Mouse (Mus musculus) stomach, postnatal 0 days (tissue): ENCODE results near the gene Trnt1. TPM values are rescaled to one million over a fixed set of nuclear protein-coding genes. Genes with fewer than 3 reads are reported as not detected.
A peak's percentile ranks its signal among the peaks of the same experiment; 100 is the strongest.

ENCODE experiments used
- ATAC-seq: fragments of 200-750 bp; cut with Nextera tagmentation; 2 replicates; pipeline ENCODE4 v1.8.0; 2017; ENCODE audit not compliant: low FRiP score, low TSS enrichment
- DNase-seq: peaks from one replicate; pipeline ENCODE4 v3.0.0-alpha.2; 2016; ENCODE audit warnings: low spot score
- H3K27ac ChIP-seq: fragments of 300-500 bp; sonication (generic); replicated peaks from 2 replicates; pipeline ENCODE4 v1.5.1; 2014; ENCODE audit warnings: mild to moderate bottlenecking, control low read depth
- H3K27me3 ChIP-seq: fragments of 300-500 bp; sonication (generic); 2 replicates; pipeline ENCODE4 v1.6.1; 2014; ENCODE audit warnings: low read length; ENCODE audit not compliant: control insufficient read depth, insufficient read depth
- H3K36me3 ChIP-seq: fragments of 300-500 bp; sonication (generic); 2 replicates; pipeline ENCODE4 v1.6.1; 2014; ENCODE audit warnings: low read length, mixed read lengths; ENCODE audit not compliant: control insufficient read depth, insufficient read depth
- H3K4me1 ChIP-seq: fragments of 300-500 bp; sonication (generic); replicated peaks from 2 replicates; pipeline ENCODE4 v1.6.1; 2014; ENCODE audit warnings: antibody characterized with exemption; ENCODE audit not compliant: control insufficient read depth, insufficient read depth
- H3K4me2 ChIP-seq: fragments of 300-500 bp; sonication (generic); replicated peaks from 2 replicates; pipeline ENCODE4 v1.6.1; 2014; ENCODE audit warnings: low read depth, mild to moderate bottlenecking, control low read depth, moderate library complexity
- H3K4me3 ChIP-seq: fragments of 300-500 bp; sonication (generic); 2 replicates; pipeline ENCODE4 v1.5.1; 2014; ENCODE audit warnings: low read depth, low read length, control low read depth
- H3K9ac ChIP-seq: fragments of 300-500 bp; sonication (generic); 2 replicates; pipeline ENCODE4 v1.6.1; 2014; ENCODE audit warnings: mild to moderate bottlenecking, low read length, control low read depth, mixed read lengths
- H3K9me3 ChIP-seq: fragments of 300-500 bp; sonication (generic); 2 replicates; pipeline ENCODE4 v1.6.1; 2016; ENCODE audit warnings: low read length; ENCODE audit not compliant: control insufficient read depth
- CTCF ChIP-seq: IDR thresholded peaks from 2 replicates; pipeline ENCODE4 v1.5.1; 2016; ENCODE audit warnings: antibody characterized with exemption, low read depth, mild to moderate bottlenecking, moderate library complexity
- EP300 ChIP-seq: optimal IDR thresholded peaks from 2 replicates; pipeline ENCODE3; 2016; ENCODE audit warnings: antibody characterized with exemption
- WGBS: fragments of 180-500 bp; shearing (Covaris S2); extraction: QIAGEN DNeasy Blood & Tissue Kit; methylation state at CpG from one replicate; pipeline ENCODE4 v1.1.7; 2014; 5-methylcytosine and 5-hydroxymethylcytosine counted together
- polyA plus RNA-seq: library from polyadenylated mRNA; unstranded; fragments of >200 nt; fragmentation: Nextera tagmentation; extraction: Ambion mirVana; gene quantifications from 2 replicates; pipeline ENCODE4 v1.2.1, GENCODE M21; 2015

The Trnt1 gene
- polyA plus RNA-seq, 1 experiment from 2014 or later = 41.8 TPM

DNA sequence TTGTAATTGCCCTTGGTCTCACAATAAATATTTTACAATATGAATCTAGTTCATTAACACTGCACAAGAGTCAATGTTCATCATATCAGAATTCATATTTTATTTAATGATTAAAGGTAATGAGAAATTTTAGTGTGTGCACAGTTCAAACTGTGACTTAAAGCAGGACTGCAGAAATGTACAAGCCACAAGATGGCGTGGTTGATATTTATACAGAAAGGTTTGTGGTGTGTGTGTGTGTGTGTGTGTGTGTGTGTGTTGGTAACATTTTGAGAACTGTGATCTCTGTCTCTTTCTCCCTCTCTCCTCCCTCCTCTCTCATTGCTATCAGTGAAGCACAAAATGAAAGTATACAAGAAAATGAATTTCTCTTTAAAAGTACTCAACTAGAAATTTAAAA, 53.4 kb downstream of the Trnt1 start:
- Histone ChIP-seq H3K36me3 (no peaks in the 10 kb centered on the region), H3K4me2 (no peak overlapping the region), H3K27ac (no peak overlapping the region), H3K9me3 (no peaks in the 10 kb centered on the region), H3K4me3 (no peak overlapping the region), H3K27me3 (no peaks in the 10 kb centered on the region), H3K9ac (no peak overlapping the region), H3K4me1 (no peaks in the 10 kb centered on the region)
- TF ChIP-seq CTCF (peak; percentile 67), EP300 (no peak)
- DNase-seq = peak; percentile 19
- ATAC-seq = no peak
- WGBS = 41% methylated on average over 1 of the region's 1 CpGs

Other genes with a start within 250 kb of the Trnt1 start
- not detected in 2 replicates for gene Il5ra, start 20.1 kb upstream of the Trnt1 start, polyA plus RNA-seq
- gene Crbn, start 31.0 kb downstream of the Trnt1 start, polyA plus RNA-seq = 26.3 and 29.0 TPM in 2 replicates